ENCODE assay signal across 17 mouse cellular contexts in the genomic region with DNA sequence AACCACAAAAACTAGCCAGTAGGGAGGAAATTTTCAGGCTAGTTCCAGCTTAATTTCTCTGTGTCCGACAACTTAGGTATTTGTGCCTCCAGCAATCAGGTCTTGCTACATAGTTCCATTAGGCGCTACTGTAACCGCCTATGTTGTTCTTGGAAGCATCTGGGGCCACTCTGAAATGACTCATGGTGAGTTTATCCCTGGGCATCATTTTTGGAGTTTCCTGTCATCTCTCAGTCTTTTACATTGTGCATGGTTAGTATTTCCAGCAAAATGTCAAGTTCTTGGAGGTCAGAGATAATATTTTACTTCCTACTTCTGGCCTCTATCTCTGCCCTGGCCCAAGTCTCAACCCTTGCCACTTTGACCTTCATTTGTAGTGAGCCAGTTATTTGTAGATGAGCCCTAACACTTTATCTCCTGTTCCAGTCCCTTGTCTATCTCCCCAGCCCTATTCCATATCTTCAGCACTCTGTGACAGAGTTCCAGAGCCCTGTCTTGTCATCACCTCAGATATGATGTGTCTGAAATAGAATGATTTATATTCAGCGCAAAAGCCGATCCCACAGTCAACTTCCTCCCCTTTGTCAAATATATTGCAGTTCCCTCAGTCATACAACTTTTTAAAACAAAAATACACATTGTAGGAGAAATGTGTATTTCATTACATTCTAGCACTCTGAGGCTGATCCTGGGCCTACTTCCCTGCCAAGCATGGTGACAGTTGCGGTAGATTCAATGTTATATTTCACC. TPM values are rescaled to one million over a fixed set of nuclear protein-coding genes. Genes with fewer than 3 reads are reported as not detected.
DNase-seq lines count a peak whose midpoint lies in the region; ATAC-seq and TF ChIP-seq lines count a peak whose summit lies in the region.
"Had no signal": no experiment of that assay in that cellular context is flagged by ENCODE, and none has a peak within 500 bp of the region (broad histone marks: within the 10 kb centered on the region; RNA-seq: fewer than 3 reads in every experiment).

No protein-coding gene starts in this region.

- TF ChIP-seq CTCF in lung, embryonic 14.5 days (IDR thresholded peaks at IDR 0.05; ENCODE audit: low read depth) = no peak

- H3K4me2 ChIP-seq in lung, embryonic 14.5 days = no peak overlapping the region
- H3K4me2 ChIP-seq: embryonic facial prominence, embryonic 12.5 days; hindbrain, embryonic 14.5 days had no signal

- peak; percentile 47 for DNase-seq in adrenal gland, adult 2 months
- DNase-seq in adrenal gland, adult 8-10 months = no peak
- DNase-seq in lung, embryonic 14.5 days = peak; percentile 38
- DNase-seq in lung, postnatal 25 days (ENCODE audit: low spot score) = no peak
- peak; percentile 56 for DNase-seq in heart, adult 8-10 months (ENCODE audit: low spot score)
- DNase-seq in thymus, postnatal 14 days = no peak
- DNase-seq in B cell, adult 2 months = no peak
- DNase-seq: cerebellum, adult 8-10 months; kidney, adult 2 months; lung, adult 18-20 months; thymus, adult 18-20 months had no signal

- ATAC-seq in lung, embryonic 14.5 days (ENCODE audit: insufficient read depth) = no peak
- 0 out of 2 replicates have a peak, but pooled peaks have one; percentile 20 for ATAC-seq in megakaryocyte progenitor cell, adult 5-6 weeks (replicated peaks; ENCODE audit: poor library complexity)
- ATAC-seq: forebrain, embryonic 16.5 days had no signal

- no peak overlapping the region for H3K4me3 ChIP-seq in lung, embryonic 14.5 days (ENCODE audit: low read depth, low read length)
- H3K4me3 ChIP-seq: embryonic facial prominence, embryonic 12.5 days; layer of hippocampus, adult 2 months had no signal

- H3K9me3 ChIP-seq in lung, embryonic 14.5 days (ENCODE audit: low read depth, low read length) = no peaks in the 10 kb centered on the region
- H3K9me3 ChIP-seq: embryonic facial prominence, embryonic 12.5 days had no signal

- H3K4me1 ChIP-seq in lung, embryonic 14.5 days (ENCODE audit: insufficient read depth) = peaks cover 19% of the 10 kb centered on the region
- H3K4me1 ChIP-seq: embryonic facial prominence, embryonic 12.5 days had no signal

- H3K36me3 ChIP-seq in lung, embryonic 14.5 days (ENCODE audit: insufficient read depth) = no peaks in the 10 kb centered on the region
- H3K36me3 ChIP-seq: embryonic facial prominence, embryonic 12.5 days had no signal

- H3K27ac ChIP-seq in lung, embryonic 14.5 days (ENCODE audit: low read depth) = no peak overlapping the region
- H3K27ac ChIP-seq: embryonic facial prominence, embryonic 12.5 days; hindbrain, embryonic 14.5 days; layer of hippocampus, adult 2 months had no signal

- H3K27me3 ChIP-seq in lung, embryonic 14.5 days (ENCODE audit: insufficient read depth, low read length) = no peaks in the 10 kb centered on the region
- H3K27me3 ChIP-seq: embryonic facial prominence, embryonic 12.5 days had no signal

- WGBS in lung, embryonic 14.5 days = 61% methylated on average over 6 of the region's 6 CpGs

- H3K9ac ChIP-seq in lung, embryonic 14.5 days = no peak overlapping the region
- H3K9ac ChIP-seq: embryonic facial prominence, embryonic 12.5 days; hindbrain, embryonic 14.5 days had no signal

RNA-seq across cellular contexts. Expression of a gene that starts 16.8 kb away (rescaled TPM):
- 1 to 10 TPM in 1 of 2 experiments, under 1 TPM in 1; 0.59 to 1.3 TPM for total RNA-seq in adrenal gland, adult 2 months (2021)
- polyA plus RNA-seq in adrenal gland, adult 2 months (2012; rRNA removed) = 0.06 and 0.10 TPM in 2 replicates
- total RNA-seq in adrenal gland, adult 8-10 months (2022) = under 1 TPM in 3 of 4 experiments, not detected in 1; 0.28 to 0.42 (median 0.35) TPM
- polyA plus RNA-seq in lung, embryonic 14.5 days (2014; fragmentation: Nextera tagmentation; extraction: Ambion mirVana) = 0.67 and 0.85 TPM in 2 replicates
- total RNA-seq in heart, adult 8-10 months (2022) = not detected
- total RNA-seq in megakaryocyte progenitor cell, adult 5-6 weeks (2015) = not detected in 2 replicates
- total RNA-seq in megakaryocyte progenitor cell, adult 5-6 weeks (2017) = not detected in 2 replicates
- total RNA-seq: megakaryocyte-erythroid progenitor cell, adult 5-6 weeks had no signal

Comparison
In these comparisons a context has a peak if more than half of its experiments do, and no peak if none do; other contexts are left out.
1. DNase-seq: peak in adrenal gland, adult 2 months (single experiment), lung, embryonic 14.5 days (single experiment) and heart, adult 8-10 months (single experiment); none in adrenal gland, adult 8-10 months (single experiment), lung, postnatal 25 days (single experiment), thymus, postnatal 14 days (single experiment) and B cell, adult 2 months (0 of 2).